ENCODE assay signal across 8 mouse cellular contexts in genomic region chr2:166142561-166143112, GRCm38 (mm10). TPM values are rescaled to one million over a fixed set of nuclear protein-coding genes. Genes with fewer than 3 reads are reported as not detected.
DNase-seq lines count a peak whose midpoint lies in the region; ATAC-seq and TF ChIP-seq lines count a peak whose summit lies in the region.

No protein-coding gene starts in this region.

- peaks cover 67% of the 10 kb centered on the region for H3K4me1 ChIP-seq in heart, embryonic 16.5 days (ENCODE audit: control insufficient read depth, insufficient read depth, low read length)
- peaks cover 68% of the 10 kb centered on the region for H3K4me1 ChIP-seq in neural tube, embryonic 13.5 days (replicated peaks)

- H3K27me3 ChIP-seq in heart, embryonic 16.5 days (ENCODE audit: control insufficient read depth, insufficient read depth, low read length) = no peaks in the 10 kb centered on the region
- peaks cover 21% of the 10 kb centered on the region for H3K27me3 ChIP-seq in neural tube, embryonic 13.5 days

- no peak for DNase-seq in layer of hippocampus, adult 2 months (ENCODE audit: low spot score in 2 of 2)
- no peak for DNase-seq in layer of hippocampus, adult 9-10 months (ENCODE audit: low spot score)
- DNase-seq in kidney, postnatal 4 days = peak; percentile 59 to 73
- no peak for DNase-seq in embryo, embryonic 10 days (ENCODE audit: low spot score)

- no peak for TF ChIP-seq CTCF in layer of hippocampus, adult 2 months (conservative IDR thresholded peaks at IDR 0.05)

- no peaks in the 10 kb centered on the region for H3K36me3 ChIP-seq in heart, embryonic 16.5 days (ENCODE audit: control insufficient read depth, insufficient read depth)
- H3K36me3 ChIP-seq in neural tube, embryonic 13.5 days = no peaks in the 10 kb centered on the region

- H3K4me3 ChIP-seq in layer of hippocampus, adult 2 months = no peak overlapping the region
- H3K4me3 ChIP-seq in heart, embryonic 16.5 days (ENCODE audit: low read length) = no peak overlapping the region
- H3K4me3 ChIP-seq in neural tube, embryonic 13.5 days = no peak overlapping the region

- H3K9me3 ChIP-seq in heart, embryonic 16.5 days (replicated peaks; ENCODE audit: control insufficient read depth, low read length) = no peaks in the 10 kb centered on the region
- no peaks in the 10 kb centered on the region for H3K9me3 ChIP-seq in neural tube, embryonic 13.5 days

- H3K9ac ChIP-seq in heart, embryonic 16.5 days (ENCODE audit: low read length) = 0 out of 2 replicates have a peak overlapping the region, but pooled peaks have one; percentile 16
- peak overlapping the region; percentile 59 for H3K9ac ChIP-seq in neural tube, embryonic 13.5 days

- WGBS in heart, embryonic 16.5 days = 33% methylated on average over 19 of the region's 19 CpGs
- 23% methylated on average over 19 of the region's 19 CpGs for WGBS in neural tube, embryonic 13.5 days

- peak; percentile 55 for ATAC-seq in common myeloid progenitor, adult 5-6 weeks (replicated peaks; ENCODE audit: low read depth, poor library complexity, severe bottlenecking)
- ATAC-seq in heart, embryonic 16.5 days (replicated peaks; ENCODE audit: extremely low read depth, insufficient read depth, low FRiP score) = peak; percentile 43; the same call in 1 of the 2 replicates
- ATAC-seq in neural tube, embryonic 13.5 days (ENCODE audit: low read depth) = peak; percentile 85
- no peak for ATAC-seq in granulocyte monocyte progenitor cell, adult 5-6 weeks (replicated peaks; ENCODE audit: poor library complexity, severe bottlenecking)

- peak overlapping the region; percentile 13; the same call in 1 of the 2 replicates for H3K4me2 ChIP-seq in heart, embryonic 16.5 days (ENCODE audit: low read depth, low read length)
- H3K4me2 ChIP-seq in neural tube, embryonic 13.5 days = peak overlapping the region; percentile 34

- peak overlapping the region; percentile 59; the same call in 1 of the 2 replicates for H3K27ac ChIP-seq in layer of hippocampus, adult 2 months
- H3K27ac ChIP-seq in heart, embryonic 16.5 days (ENCODE audit: low read length) = peak overlapping the region; percentile 74
- H3K27ac ChIP-seq in neural tube, embryonic 13.5 days (replicated peaks) = peak overlapping the region; percentile 90

RNA-seq across cellular contexts. Expression of gene Sulf2, which starts 12.8 kb away (rescaled TPM):
- total RNA-seq in layer of hippocampus, adult 2 months (2021) = 100 to 1,000 TPM in 1 of 2 experiments, 10 to 100 TPM in 1; 93.2 to 114 TPM
- total RNA-seq in common myeloid progenitor, adult 5-6 weeks (2017) = 0.41 and 1.1 TPM in 2 replicates
- polyA plus RNA-seq in heart, embryonic 16.5 days (2015; fragmentation: Nextera tagmentation; extraction: Ambion mirVana) = 61.8 and 73.3 TPM in 2 replicates
- 116 and 122 TPM in 2 replicates for polyA plus RNA-seq in neural tube, embryonic 13.5 days (2015; fragmentation: Nextera tagmentation; extraction: Ambion mirVana)
- 0.26 and 1.1 TPM in 2 replicates for total RNA-seq in granulocyte monocyte progenitor cell, adult 5-6 weeks (2014; fragmentation: Nextera tagmentation)
- total RNA-seq in granulocyte monocyte progenitor cell, adult 5-6 weeks (2017) = 0.78 and 1.9 TPM in 2 replicates

Comparison
In these comparisons a context has a peak if more than half of its experiments do, and no peak if none do; other contexts are left out.
1. DNase-seq: peak in kidney, postnatal 4 days (2 of 2); none in layer of hippocampus, adult 2 months (0 of 2), layer of hippocampus, adult 9-10 months (single experiment) and embryo, embryonic 10 days (single experiment).
2. RNA of gene Sulf2, which starts 12.8 kb away (total RNA-seq): 93.2 to 114 TPM in layer of hippocampus, adult 2 months; 0.26 to 1.9 TPM in granulocyte monocyte progenitor cell, adult 5-6 weeks and 0.41 to 1.1 TPM in common myeloid progenitor, adult 5-6 weeks; every median in the first group is over 10 times any median in the second.
3. Peak in every context shown above with its lines, with median percentiles within 50 percentile points of each other: H3K27ac ChIP-seq.